Mouse (Mus musculus): ENCODE data around the gene Wscd2.
A peak's percentile ranks its signal among the peaks of the same experiment; 100 is the strongest.

The Wscd2 gene

DNA sequence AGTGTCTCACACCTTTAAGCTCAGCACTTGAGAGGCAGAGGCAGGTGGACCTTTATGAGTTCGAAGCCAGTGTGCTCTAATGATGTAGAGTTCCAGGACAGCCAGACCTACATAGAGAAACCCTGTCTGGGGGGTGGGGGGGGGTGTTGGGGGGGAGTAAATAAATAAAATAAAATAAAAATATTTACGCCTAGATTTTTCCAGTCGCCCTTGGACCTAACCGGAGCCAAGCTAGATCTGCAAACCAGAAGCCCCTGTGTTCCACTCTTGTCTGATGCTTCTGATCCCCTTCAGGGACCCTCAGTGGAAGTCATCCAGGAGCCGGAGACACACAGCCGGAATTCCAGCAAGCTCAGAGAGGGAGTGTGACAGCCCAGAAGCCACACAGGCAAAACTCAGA lies at the start of gene Wscd2:
Wscd2 (plus strand) TSS at position 301 of the 400 bp plus-strand sequence.
- DNase-seq: no peak

DNA sequence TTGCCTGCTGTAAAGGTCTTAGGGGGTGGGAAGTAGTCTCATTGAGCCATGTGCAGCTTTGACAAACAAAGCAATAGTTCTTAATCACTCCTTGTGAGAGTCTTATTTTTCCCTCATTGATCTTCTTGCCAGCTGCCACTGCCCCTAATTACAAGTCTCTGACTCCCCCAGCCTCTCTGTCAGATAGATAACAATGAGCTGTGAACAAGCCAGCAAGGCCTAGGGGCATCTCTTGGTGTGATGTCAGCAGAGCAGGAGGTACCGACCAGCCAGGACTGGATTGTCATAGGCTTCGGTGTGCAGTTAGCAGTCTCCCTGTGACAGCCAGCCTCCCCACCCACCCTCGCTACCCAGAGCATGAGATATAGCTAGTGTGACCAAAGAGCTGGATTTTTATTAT lies 48.0 kb upstream of the Wscd2 start:
- DNase-seq: no peak

DNA sequence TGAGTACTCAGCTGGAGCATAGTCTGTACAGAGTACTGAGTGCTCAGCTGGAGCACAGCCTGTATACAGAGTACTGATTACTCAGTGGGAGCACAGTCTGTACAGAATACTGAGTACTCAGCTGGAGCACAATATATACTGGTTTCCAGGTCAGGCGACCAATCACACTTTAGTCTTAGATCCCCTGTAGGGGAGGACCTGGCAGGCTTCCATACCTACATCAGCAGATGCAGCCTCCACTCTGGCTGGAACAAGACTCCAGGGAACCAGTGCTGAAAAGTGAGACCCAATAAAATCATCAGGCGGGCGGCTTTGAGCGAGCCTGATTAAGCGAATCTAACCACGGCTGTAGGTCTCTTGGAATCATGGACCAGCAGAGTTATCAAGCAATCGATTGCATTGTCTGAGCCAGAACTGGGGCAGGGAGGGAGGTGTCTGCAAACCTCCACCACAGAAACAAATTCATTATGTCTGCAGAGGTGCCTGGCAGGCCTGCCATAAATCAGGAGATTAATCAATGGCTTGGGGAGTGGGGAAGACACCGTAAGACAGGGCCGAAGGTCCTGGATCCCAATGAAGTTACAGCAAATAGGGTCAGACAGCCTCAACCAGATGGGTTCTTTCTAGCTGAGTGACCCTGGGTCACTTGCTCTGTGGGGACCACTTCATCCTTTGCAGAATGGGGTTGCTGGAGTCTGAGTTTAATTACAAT lies 42.0 kb upstream of the Wscd2 start:
- DNase-seq: no peak

DNA sequence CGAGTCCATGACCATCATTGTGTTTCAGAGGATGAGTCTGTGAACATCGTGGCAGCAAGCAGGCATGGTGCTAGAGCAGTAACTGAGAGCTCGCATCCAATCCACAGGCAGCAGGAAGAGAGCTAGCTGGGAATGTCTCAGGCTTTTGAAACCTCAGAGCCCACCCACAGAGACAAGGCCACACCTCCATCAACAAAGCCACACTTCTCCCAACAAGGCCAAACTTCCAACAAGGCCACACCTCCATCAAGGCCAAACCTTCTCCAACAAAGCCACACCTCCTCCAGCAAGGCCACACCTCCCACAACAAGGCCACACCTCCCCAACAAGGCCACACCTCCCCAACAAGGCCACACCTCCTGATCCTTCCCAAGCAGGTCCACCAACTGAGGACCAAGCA lies 40.8 kb upstream of the Wscd2 start:
- DNase-seq: no peak

DNA sequence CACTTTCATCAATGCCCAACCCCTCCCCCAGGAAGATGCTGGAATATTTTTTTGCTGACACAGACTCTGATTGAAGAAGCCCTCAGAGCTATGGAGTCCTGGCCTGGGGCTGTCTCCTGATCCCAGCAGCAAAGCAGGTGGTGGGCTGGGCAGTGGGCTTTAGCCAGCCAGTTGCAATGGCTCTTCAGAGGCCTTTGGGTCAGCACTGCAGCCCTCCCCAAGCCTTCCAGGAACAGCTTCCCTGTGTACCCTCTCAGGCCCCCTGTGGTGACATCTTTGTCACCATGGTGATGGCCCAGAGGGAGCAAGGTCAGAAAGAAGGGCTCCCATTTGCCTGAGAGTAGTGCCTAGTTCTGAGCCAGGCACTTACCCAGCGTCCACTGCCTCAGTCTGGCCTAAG lies 37.4 kb upstream of the Wscd2 start:
- DNase-seq: no peak

DNA sequence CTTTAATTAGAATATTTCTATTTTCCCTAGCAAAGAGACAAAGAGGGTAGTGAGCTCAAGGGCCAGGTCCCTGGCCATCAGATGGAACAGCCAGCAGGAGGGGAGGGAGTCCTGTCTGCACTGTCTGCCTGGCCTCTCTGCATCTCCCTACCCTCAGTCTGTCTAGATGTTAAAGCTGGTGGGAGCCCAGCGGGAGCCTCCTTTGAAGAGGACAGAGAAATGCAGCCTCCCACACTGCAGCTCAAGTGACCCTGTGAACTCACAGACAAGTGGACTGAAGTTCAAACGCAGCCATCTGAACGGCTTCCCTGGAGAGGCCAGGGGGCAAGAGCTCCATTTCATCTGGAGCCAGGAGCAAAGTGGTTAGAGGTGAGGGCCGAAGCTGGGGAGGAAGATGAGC lies 36.8 kb upstream of the Wscd2 start:
- no peak for DNase-seq

DNA sequence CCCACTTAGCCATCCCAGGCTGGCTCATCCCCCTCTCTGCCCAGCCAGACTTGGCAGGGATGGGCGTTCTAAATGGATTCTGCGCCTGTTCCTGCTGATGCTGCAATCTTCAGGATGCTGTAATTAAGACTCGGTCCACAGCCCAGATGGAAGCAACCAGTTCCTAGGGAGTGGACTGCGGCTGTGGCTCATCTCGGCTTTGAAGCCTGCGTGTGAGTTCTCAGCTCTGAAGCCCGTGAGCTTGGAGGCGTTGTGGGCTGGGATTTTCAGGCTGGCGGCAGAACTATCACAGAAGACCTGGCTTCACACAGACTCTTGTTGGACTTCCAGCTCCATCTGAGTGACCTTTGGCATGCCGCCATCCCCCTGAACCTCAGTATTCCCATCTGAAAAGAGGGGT lies 34.1 kb upstream of the Wscd2 start:
- DNase-seq: no peak

DNA sequence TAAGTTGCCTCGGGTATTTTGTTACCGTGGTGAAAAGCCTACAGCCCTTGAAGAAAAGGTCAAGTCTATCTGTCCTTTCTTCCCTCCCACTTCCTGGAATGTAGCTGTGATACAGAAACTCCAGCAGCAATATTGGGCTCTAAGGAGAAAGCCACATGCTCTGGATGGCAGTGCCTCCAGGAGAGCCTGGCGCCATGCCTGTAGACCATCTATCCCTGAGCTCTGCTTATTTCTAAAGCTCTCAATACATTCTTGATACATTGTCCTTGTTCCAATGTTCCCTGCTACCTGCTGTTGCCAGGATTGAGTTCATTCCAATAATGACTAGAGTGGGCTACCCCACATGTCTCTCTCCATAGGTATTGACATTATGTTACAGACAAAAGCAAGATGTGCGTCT lies 33.4 kb upstream of the Wscd2 start:
- DNase-seq: no peak

DNA sequence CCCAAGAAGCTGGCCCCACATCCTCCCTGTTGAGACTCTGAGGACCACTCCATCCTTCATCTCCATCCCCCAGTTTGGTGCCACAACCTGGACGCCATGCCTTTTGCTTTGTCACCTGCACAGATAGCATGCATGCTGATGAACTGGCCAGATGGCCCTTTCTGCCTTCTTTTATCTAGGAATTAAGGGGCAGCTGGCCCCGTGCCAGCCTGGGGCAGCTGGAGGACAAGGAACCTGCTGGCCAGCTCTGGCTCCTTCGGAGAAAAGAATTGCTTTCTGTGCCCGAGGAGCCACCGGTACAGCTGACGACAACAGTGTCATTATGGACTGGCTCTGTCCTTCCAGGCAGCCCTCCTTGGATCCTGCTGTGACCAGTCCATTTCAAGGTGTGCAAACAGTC lies 32.9 kb upstream of the Wscd2 start:
- DNase-seq: peak; percentile 52

DNA sequence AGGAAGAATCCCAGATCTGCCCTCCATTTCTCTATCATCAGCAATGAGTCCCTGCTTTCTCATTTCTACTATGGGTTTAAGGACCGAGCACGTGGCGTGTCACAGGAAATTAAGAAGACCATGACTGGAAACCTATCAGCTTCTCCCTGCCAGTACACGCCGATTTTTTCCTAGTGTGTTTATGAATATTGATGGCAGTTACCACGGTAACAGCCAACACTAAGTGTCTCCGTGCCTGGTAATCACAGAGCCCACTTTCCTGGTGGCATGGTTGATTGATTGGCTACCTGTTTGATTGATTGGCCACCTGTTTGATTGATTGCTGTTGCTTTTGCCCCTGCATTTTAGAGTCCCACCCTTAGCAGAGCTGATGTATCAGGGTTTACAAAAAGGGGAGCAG lies 30.2 kb upstream of the Wscd2 start:
- DNase-seq: no peak

DNA sequence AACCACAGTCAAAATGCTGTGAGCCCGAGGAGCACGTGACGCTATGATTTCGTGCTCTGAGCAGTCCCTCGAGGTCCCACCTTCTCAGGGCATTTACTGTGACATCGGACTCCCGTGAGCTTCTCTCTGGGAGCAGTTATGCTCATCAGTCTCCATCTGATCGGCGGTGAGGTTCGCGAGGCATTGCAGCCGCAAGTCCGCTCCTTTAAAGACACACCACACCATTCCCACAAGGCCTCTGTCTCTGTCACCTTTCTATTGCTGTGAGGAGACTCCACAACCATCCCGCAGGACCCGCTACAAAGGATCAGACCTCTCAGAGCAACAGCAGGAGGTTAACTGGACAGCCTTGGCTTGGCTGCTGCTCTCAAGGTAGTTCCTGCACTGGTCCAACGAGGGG lies 28.6 kb upstream of the Wscd2 start:
- DNase-seq: no peak

DNA sequence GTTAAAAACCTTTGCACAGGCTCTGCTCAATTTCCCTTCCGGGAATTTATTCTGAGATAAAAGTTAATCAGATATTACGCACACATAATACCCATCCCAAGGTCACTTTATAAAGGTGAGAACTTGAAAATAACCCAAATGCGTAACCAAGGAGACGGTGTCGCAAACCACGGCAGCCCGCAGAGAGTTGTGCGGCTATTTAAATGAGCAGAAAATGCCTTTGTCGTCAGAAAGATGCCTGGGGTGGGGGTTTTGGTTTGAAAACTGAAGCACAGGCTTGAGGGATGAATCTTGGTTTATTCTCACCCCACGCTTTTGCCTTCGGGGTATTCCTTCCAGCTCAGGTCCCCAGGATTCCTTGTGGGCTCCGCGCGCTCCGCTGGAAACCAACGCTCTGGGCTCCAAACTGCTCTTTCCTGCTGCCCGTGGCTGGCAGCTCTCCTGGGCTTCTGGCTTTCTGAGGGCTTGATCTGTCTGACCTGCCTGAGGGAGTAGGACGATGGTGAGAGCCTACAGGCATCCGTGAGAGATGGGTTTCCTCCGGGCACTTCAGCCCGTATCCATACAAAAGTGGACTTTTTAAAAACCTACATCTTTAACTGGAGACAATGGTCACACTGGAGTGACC lies 28.0 kb upstream of the Wscd2 start:
- peak; percentile 45 for DNase-seq

DNA sequence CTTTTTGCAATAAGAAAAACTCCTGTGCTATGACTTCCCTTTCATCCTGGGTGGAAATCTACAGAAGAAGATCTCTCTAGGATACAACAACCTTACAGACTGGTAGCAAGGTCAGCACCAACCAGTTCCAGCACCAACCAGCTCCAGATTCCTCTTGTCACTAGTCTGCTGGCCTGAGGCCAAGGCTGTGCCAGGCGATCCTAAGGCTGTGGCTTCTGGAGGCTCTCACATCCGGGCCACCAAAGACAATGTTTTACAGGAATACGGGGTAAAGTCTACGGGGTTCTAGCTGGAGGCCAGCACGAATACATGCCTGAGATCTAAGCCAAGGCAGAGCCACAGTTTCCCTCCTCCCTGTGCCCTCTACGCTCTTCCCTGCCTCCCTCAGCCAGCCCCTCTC lies 25.4 kb upstream of the Wscd2 start:
- DNase-seq: no peak

DNA sequence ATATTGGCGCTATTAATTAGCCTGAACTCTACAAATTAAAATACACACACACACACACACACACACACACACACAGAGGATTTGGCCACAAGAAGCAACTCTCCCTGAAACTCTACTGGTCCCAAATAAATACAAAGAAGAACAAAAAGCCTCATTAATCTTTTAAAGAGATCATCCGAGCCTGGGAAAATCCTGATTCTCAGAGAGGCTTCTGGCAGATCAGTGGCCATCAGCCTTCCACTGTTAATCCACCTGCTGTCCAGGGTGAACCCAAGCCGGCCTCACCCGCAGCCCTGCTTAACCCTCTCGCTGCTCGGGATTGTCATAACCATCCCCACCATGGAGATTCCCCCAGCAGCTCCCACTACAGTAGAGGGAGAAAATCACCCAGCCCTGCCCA lies 23.6 kb upstream of the Wscd2 start:
- DNase-seq: no peak

DNA sequence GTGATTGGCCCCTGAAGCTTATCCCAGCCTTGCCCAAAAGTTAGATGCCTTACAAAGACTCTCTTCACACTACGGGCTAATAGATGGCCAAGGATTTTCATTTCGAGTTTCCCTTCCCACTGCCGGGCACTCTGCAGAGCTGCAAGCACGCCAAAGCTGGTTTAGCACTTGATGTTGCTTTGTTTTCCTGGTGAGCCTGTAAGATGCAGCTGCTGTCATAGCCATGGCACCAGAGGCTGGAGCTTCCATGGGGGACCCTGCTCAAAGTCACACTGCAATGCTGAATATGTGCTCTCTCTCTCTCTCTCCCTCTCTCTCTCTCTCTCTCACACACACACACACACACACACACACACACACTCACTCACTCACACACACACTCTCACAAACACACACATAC lies 23.1 kb upstream of the Wscd2 start:
- no peak for DNase-seq

DNA sequence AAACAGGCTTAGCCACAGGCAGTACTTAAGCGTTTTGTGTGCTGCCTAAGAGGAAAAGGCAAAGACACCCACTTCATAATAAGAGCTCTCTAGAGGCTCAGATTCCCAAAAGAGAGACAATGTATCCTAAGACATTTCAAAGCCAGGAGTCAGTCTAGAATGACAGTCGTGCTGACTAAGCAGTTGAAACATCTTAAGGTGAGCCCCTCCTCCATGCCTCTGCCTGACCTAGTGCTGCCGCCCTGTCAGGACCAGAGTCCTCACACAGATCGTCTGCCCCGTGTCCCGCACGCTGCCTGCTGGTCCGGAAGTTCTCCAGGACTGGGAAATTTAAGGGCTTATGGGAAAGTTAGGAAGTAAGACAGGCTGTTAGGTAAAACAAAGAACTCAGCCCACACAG lies 22.4 kb upstream of the Wscd2 start:
- DNase-seq: no peak

DNA sequence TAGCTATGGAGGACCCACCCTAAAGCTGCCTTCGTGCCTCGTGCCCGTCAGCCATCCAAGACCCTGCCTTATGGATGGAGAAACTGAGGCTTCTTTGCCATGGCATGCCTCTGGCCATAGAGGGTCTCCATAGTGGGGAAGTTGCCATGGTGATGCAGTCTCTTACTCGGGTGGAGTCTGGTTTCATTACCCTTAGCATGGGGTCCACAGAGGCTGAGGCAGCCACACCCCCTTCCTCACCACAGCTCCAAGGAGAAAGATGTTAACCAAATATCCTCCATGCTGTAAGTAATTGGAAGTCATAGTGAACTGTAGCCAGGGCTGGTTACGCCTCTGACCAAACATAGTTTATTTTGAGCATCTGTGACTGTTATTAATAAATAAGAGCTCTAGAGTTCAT lies 21.5 kb upstream of the Wscd2 start:
- DNase-seq: no peak

DNA sequence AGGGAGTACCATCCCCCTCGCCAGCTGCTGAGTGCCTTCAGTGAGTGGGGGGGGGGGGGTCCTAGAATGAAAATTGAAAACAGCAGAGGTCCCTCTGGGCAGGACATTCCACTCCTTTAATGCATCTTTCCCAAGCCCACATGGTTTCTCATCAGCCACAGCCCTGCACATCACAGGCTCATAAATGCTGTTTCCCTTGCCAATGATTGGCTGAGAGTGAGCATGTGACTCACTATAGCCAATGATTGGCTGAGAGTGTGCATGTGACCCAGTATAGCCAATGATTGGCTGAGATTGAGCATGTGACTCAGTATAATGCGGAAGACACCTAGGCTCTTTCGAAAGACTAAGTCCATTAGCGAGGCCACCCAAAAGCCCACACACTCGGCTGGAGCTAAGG lies 20.9 kb upstream of the Wscd2 start:
- no peak for DNase-seq

DNA sequence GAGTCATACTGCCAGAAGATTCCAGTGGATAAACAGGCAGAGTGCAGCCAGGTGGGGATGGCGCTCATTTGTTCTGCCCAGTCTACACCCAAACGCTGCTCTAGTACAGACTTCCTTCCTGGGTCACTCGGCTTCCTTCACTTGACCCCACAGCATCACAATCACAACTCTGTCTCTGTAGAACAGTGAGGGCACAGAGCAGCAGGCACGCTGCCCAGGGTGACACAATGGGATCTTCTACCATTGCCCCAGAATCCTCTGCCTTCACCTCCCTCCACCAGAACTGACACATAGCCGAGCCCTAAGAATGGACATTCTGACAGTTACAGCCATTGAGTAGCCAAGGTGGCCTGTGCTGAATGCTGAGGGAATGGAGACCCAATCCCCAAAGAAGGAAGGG lies 20.3 kb upstream of the Wscd2 start:
- DNase-seq: no peak

DNA sequence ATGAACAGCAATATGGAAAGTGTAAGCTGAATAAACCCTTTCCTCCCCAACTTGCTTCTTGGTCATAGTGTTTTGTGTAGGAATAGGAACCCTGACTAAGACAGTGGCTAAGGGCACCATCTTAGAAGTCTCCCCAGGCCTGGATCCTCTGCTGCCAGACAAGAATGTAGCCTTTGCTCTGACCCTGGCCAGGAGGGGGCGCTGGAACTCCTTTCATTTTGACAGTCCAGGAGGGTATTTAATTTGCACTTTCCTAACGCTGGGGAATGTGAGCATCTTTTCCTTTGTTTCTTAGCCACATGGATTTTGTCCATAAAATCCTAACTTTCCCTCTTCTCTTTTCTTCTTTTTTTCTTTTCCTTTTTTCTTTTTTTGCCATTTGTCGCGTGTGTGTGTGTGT lies 18.7 kb upstream of the Wscd2 start:
- peak; percentile 77 for DNase-seq

DNA sequence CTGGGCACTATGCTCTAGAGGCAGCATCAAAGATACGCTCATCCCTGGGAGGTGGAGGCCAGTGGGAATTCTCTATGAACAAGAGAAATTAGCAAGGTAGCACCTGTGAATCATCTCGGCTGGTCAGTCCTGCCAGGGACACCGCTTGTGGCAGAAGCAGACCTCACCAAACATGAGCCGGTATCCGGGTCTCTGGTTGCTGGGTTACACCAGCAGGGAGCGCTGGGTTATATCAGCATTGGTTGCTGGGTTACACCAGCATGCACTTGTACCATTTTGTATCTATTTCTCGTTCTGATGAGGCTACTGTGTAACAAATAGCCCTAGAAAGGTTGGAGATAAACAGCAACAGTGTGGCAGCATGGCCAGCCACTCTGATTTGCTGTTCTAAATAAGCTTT lies 17.8 kb upstream of the Wscd2 start:
- DNase-seq: no peak

DNA sequence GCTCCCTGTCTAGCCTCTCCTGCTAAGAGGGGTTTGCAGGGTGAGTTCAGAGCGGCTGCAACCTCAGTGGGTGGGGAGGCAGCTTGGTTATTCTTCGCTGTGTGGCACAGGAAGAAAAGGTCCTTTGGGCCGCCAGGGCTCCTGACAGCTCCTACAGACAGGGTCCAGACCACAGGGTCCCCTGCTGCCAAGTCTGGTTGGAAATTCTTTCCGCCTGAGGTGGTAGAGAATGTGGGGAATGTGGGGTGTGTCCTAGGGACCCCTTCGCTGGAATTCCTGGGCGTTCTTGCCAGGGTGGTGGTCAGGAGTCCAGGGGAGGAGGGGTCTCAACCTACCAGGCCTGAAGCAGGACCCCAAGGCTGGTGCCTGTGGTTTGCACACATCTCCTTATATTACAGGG lies 13.3 kb upstream of the Wscd2 start:
- DNase-seq: no peak

DNA sequence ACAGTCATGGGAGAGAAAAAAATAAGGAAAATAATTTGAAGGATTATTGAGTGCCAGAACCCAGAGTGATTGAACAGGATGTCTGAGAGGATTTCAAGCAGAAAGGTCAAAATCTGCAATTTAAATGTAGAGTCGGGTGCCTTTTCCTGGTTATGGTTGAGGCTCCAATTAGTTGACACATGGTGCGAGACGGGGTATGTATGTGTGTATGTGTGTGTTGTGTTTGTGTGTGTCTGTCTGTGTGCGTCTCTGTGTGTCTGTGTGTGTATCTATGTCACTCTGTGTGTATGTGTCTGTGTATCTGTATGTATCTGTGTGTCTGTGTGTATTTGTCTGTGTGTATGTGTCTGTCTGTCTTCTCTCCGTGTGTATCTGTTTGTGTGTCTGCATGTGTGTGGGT lies 11.1 kb upstream of the Wscd2 start:
- no peak for DNase-seq

DNA sequence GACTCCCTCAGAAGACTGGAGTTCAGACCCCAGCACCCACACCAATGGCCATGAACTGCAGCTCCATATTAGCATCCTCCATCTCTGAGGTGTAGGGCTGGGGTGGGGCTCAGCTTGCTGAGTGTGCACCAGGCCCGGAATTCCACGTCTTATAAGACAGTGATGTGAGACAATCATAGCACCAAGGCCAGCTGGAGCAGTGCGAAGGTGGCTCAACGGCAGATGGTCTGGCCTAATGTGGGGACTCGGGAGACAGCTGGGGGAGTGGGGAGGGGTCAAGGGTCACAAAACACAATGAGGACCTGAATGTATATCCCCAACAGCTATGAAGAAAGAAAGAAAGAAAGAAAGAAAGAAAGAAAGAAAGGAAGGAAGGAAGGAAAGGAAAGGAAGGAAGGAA lies 9.7 kb upstream of the Wscd2 start:
- no peak for DNase-seq

DNA sequence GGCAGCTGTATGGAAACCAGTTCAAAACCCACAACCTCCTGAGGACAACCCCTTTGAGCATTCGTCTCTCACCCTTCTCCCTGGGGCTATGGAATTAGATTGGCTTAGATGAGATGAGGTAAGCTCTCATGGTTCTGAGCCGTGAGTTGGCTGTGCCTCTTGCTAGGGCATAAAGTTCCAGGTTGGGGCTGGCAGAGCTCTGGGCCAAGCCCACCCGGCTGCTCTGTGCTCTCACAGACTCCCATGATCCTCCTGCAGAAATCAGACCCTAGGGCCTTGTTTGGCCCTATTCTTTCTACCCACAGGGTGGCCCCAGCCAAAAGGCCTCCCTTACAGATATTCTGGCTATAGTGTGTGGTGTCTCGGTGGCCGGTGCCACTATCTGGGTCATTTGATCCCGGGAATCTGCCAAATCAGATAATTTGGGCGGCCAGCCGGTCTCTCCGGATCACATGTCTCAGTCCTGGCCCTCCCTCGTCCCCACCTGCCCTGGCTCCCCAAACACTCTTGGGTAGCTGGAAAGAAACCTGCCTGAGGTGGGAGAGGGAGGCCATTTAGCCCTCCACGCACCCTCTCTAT lies 4.5 kb upstream of the Wscd2 start:
- no peak for DNase-seq
